ENCODE assay signal across 16 mouse cellular contexts in genomic region chr16:22491446-22492166, GRCm38 (mm10). TPM values are rescaled to one million over a fixed set of nuclear protein-coding genes. Genes with fewer than 3 reads are reported as not detected.
A peak's percentile ranks its signal among the peaks of the same experiment; 100 is the strongest.
DNase-seq lines count a peak whose midpoint lies in the region; ATAC-seq and TF ChIP-seq lines count a peak whose summit lies in the region.
"Had no signal": no experiment of that assay in that cellular context is flagged by ENCODE, and none has a peak within 500 bp of the region (broad histone marks: within the 10 kb centered on the region; RNA-seq: fewer than 3 reads in every experiment).

No protein-coding gene starts in this region.

- peak; percentile 74 for DNase-seq in forebrain, embryonic 14.5 days (ENCODE audit: low spot score)
- no peak for DNase-seq in forebrain, embryonic 10.5 days (ENCODE audit: extremely low spot score, low spot score)
- peak; percentile 82 to 90 for DNase-seq in cerebellum, adult 2 months
- peak; percentile 66 to 72 for DNase-seq in frontal cortex, postnatal 36 days (ENCODE audit: low spot score in 2 of 2)
- DNase-seq in right cerebral cortex, adult 2 months (ENCODE audit: low spot score in 2 of 2): peak; percentile 66 to 67
- no peak for DNase-seq in embryonic facial prominence, embryonic 10.5 days (ENCODE audit: low spot score)
- DNase-seq in stomach, postnatal 0 days (ENCODE audit: low spot score): no peak
- no peak for DNase-seq in heart, postnatal 25 days (ENCODE audit: low spot score)
- DNase-seq: gastrocnemius, postnatal 25 days; heart, postnatal 10 days; liver, embryonic 13.5 days; lung, postnatal 4 days; thymus, postnatal 36 days had no signal

- no peak overlapping the region for H3K9ac ChIP-seq in forebrain, embryonic 14.5 days (ENCODE audit: low read length)
- H3K9ac ChIP-seq in stomach, postnatal 0 days (ENCODE audit: low read length): no peak overlapping the region
- H3K9ac ChIP-seq: embryonic facial prominence, embryonic 15.5 days; intestine, embryonic 15.5 days; liver, embryonic 13.5 days had no signal

- H3K4me1 ChIP-seq in forebrain, embryonic 14.5 days (ENCODE audit: control insufficient read depth, insufficient read depth, low read length): no peaks in the 10 kb centered on the region; the same call in 1 of the 2 replicates
- H3K4me1 ChIP-seq in forebrain, embryonic 10.5 days: no peaks in the 10 kb centered on the region
- H3K4me1 ChIP-seq in cerebellum, adult 2 months (ENCODE audit: control insufficient read depth, insufficient read depth, low read length): peaks cover 19% of the 10 kb centered on the region
- peaks cover 6% of the 10 kb centered on the region; the same call in 1 of the 2 replicates for H3K4me1 ChIP-seq in embryonic facial prominence, embryonic 10.5 days
- H3K4me1 ChIP-seq in stomach, postnatal 0 days (replicated peaks; ENCODE audit: control insufficient read depth, insufficient read depth): no peaks in the 10 kb centered on the region
- H3K4me1 ChIP-seq: intestine, embryonic 15.5 days; liver, embryonic 13.5 days had no signal

- H3K4me3 ChIP-seq in forebrain, embryonic 14.5 days (ENCODE audit: low read depth, low read length): no peak overlapping the region
- no peak overlapping the region for H3K4me3 ChIP-seq in forebrain, embryonic 10.5 days
- H3K4me3 ChIP-seq in cerebellum, adult 2 months (replicated peaks; ENCODE audit: insufficient read depth, low read depth, low read length): no peak overlapping the region
- no peak overlapping the region for H3K4me3 ChIP-seq in embryonic facial prominence, embryonic 10.5 days
- H3K4me3 ChIP-seq in stomach, postnatal 0 days (ENCODE audit: low read depth, low read length): no peak overlapping the region
- H3K4me3 ChIP-seq: embryonic facial prominence, embryonic 15.5 days; intestine, embryonic 15.5 days; liver, embryonic 13.5 days had no signal

- 71% methylated on average over 9 of the region's 9 CpGs for WGBS in forebrain, embryonic 14.5 days
- 90% methylated on average over 9 of the region's 9 CpGs for WGBS in forebrain, embryonic 10.5 days
- WGBS in cerebellum, adult 2 months: 27% methylated on average over 9 of the region's 9 CpGs
- WGBS in embryonic facial prominence, embryonic 10.5 days: 88% methylated on average over 9 of the region's 9 CpGs
- 80% methylated on average over 9 of the region's 9 CpGs for WGBS in stomach, postnatal 0 days

- no peak overlapping the region for H3K27ac ChIP-seq in forebrain, embryonic 14.5 days (ENCODE audit: low read depth, low read length)
- no peak overlapping the region for H3K27ac ChIP-seq in forebrain, embryonic 10.5 days
- no peak overlapping the region for H3K27ac ChIP-seq in cerebellum, adult 2 months (ENCODE audit: insufficient read depth, low read length)
- H3K27ac ChIP-seq in embryonic facial prominence, embryonic 10.5 days (replicated peaks): no peak overlapping the region
- no peak overlapping the region for H3K27ac ChIP-seq in stomach, postnatal 0 days (replicated peaks)
- H3K27ac ChIP-seq: embryonic facial prominence, embryonic 15.5 days; intestine, embryonic 15.5 days; liver, embryonic 13.5 days had no signal

- TF ChIP-seq POLR2A in cerebellum, adult 2 months (IDR thresholded peaks at IDR 0.05; ENCODE audit: borderline replicate concordance, insufficient read depth, low read length): no peak

- H3K36me3 ChIP-seq in forebrain, embryonic 14.5 days (ENCODE audit: control insufficient read depth, insufficient read depth, low read length): no peaks in the 10 kb centered on the region
- H3K36me3 ChIP-seq in forebrain, embryonic 10.5 days (replicated peaks): no peaks in the 10 kb centered on the region
- no peaks in the 10 kb centered on the region for H3K36me3 ChIP-seq in embryonic facial prominence, embryonic 10.5 days (replicated peaks)
- H3K36me3 ChIP-seq in stomach, postnatal 0 days (ENCODE audit: control insufficient read depth, insufficient read depth, low read length): no peaks in the 10 kb centered on the region
- H3K36me3 ChIP-seq: embryonic facial prominence, embryonic 15.5 days; intestine, embryonic 15.5 days; liver, embryonic 13.5 days had no signal

- 0 out of 2 replicates have a peak, but pooled peaks have one; percentile 44 for ATAC-seq in forebrain, embryonic 14.5 days
- ATAC-seq in stomach, postnatal 0 days (ENCODE audit: low FRiP score, low TSS enrichment): no peak
- ATAC-seq: activated CD4-positive, CD25-positive, alpha-beta regulatory T cell, adult 4 months; intestine, embryonic 15.5 days had no signal

- H3K9me3 ChIP-seq in forebrain, embryonic 14.5 days (replicated peaks; ENCODE audit: control insufficient read depth, low read length): no peaks in the 10 kb centered on the region
- H3K9me3 ChIP-seq in forebrain, embryonic 10.5 days: no peaks in the 10 kb centered on the region
- no peaks in the 10 kb centered on the region for H3K9me3 ChIP-seq in embryonic facial prominence, embryonic 10.5 days
- no peaks in the 10 kb centered on the region for H3K9me3 ChIP-seq in stomach, postnatal 0 days (ENCODE audit: control insufficient read depth, low read length)
- H3K9me3 ChIP-seq: embryonic facial prominence, embryonic 15.5 days; intestine, embryonic 15.5 days; liver, embryonic 13.5 days had no signal

- intact Hi-C loops in heart, postnatal 25 days (cut with DNase I): no loop called here

- H3K27me3 ChIP-seq in forebrain, embryonic 14.5 days (replicated peaks; ENCODE audit: control insufficient read depth, insufficient read depth, low read length): no peaks in the 10 kb centered on the region
- H3K27me3 ChIP-seq in forebrain, embryonic 10.5 days (ENCODE audit: poor library complexity, severe bottlenecking): no peaks in the 10 kb centered on the region
- H3K27me3 ChIP-seq in cerebellum, adult 2 months (ENCODE audit: control insufficient read depth, insufficient read depth, low read length): no peaks in the 10 kb centered on the region
- H3K27me3 ChIP-seq in embryonic facial prominence, embryonic 10.5 days (replicated peaks; ENCODE audit: low read depth, poor library complexity, severe bottlenecking): no peaks in the 10 kb centered on the region
- no peaks in the 10 kb centered on the region for H3K27me3 ChIP-seq in stomach, postnatal 0 days (ENCODE audit: control insufficient read depth, insufficient read depth, low read length)
- H3K27me3 ChIP-seq: embryonic facial prominence, embryonic 15.5 days; intestine, embryonic 15.5 days; liver, embryonic 13.5 days had no signal

- no peak overlapping the region for H3K4me2 ChIP-seq in forebrain, embryonic 14.5 days (ENCODE audit: low read length)
- no peak overlapping the region for H3K4me2 ChIP-seq in stomach, postnatal 0 days (replicated peaks; ENCODE audit: low read depth)
- H3K4me2 ChIP-seq: embryonic facial prominence, embryonic 15.5 days; intestine, embryonic 15.5 days; liver, embryonic 13.5 days had no signal

- TF ChIP-seq CTCF in cerebellum, adult 2 months (IDR thresholded peaks at IDR 0.05; ENCODE audit: borderline replicate concordance, insufficient read depth, low read depth, low read length): no peak
- TF ChIP-seq CTCF in stomach, postnatal 0 days (IDR thresholded peaks at IDR 0.05; ENCODE audit: low read depth): no peak

- TF ChIP-seq EP300 in stomach, postnatal 0 days (optimal IDR thresholded peaks at IDR 0.05): no peak

RNA-seq across cellular contexts. Expression of gene Etv5, which starts 52.1 kb away (rescaled TPM):
- 17.8 and 20.7 TPM in 2 replicates for polyA plus RNA-seq in forebrain, embryonic 14.5 days (2014; fragmentation: Nextera tagmentation; extraction: Ambion mirVana)
- polyA plus RNA-seq in forebrain, embryonic 10.5 days (2016; fragmentation: Nextera tagmentation; extraction: Ambion mirVana): 34.5 and 45.8 TPM in 2 replicates
- 35.5 and 35.6 TPM in 2 replicates for polyA plus RNA-seq in cerebellum, adult 2 months (2012; rRNA removed)
- 56.2 and 56.7 TPM in 2 replicates for polyA plus RNA-seq in embryonic facial prominence, embryonic 10.5 days (2016; fragmentation: Nextera tagmentation; extraction: Ambion mirVana)
- polyA plus RNA-seq in stomach, postnatal 0 days (2015; fragmentation: Nextera tagmentation; extraction: Ambion mirVana): 6.0 and 6.3 TPM in 2 replicates
- total RNA-seq in heart, postnatal 25 days (2021): 10 to 100 TPM; 12.3 to 12.6 TPM

Comparison
In these comparisons a context has a peak if more than half of its experiments do, and no peak if none do; other contexts are left out.
1. DNase-seq: peak in forebrain, embryonic 14.5 days (single experiment), cerebellum, adult 2 months (2 of 2), frontal cortex, postnatal 36 days (2 of 2) and right cerebral cortex, adult 2 months (2 of 2); none in forebrain, embryonic 10.5 days (single experiment), embryonic facial prominence, embryonic 10.5 days (single experiment), stomach, postnatal 0 days (single experiment) and heart, postnatal 25 days (single experiment).